Mouse (Mus musculus) liver, postnatal 0 days (tissue): ENCODE measurements around the gene Fcgr2b. TPM values are rescaled to one million over a fixed set of nuclear protein-coding genes. Genes with fewer than 3 reads are reported as not detected.

Experiments
- ATAC-seq: fragments of 200-750 bp; cut with Nextera tagmentation; 2 replicates; pipeline ENCODE4 v1.8.0; 2017; ENCODE audit warnings: mild to moderate bottlenecking, moderate library complexity
- DNase-seq: peaks from one replicate; pipeline ENCODE4 v3.0.0-alpha.2; 2016
- H3K27ac ChIP-seq: fragments of 300-500 bp; sonication (generic); 2 replicates; pipeline ENCODE4 v1.5.1; 2014; ENCODE audit warnings: antibody characterized with exemption, moderate library complexity, mild to moderate bottlenecking, low read depth
- H3K27me3 ChIP-seq: fragments of 300-500 bp; sonication (generic); 2 replicates; pipeline ENCODE4 v1.6.1; 2014; ENCODE audit warnings: low read length, control low read depth, mixed read lengths; ENCODE audit not compliant: insufficient read depth
- H3K36me3 ChIP-seq: fragments of 300-500 bp; sonication (generic); replicated peaks from 2 replicates; pipeline ENCODE4 v1.6.1; 2014; ENCODE audit warnings: mild to moderate bottlenecking, control low read depth, low read length, moderate library complexity, mixed read lengths; ENCODE audit not compliant: insufficient read depth
- H3K4me1 ChIP-seq: fragments of 300-500 bp; sonication (generic); 2 replicates; pipeline ENCODE4 v1.6.1; 2014; ENCODE audit warnings: antibody characterized with exemption, mild to moderate bottlenecking, control low read depth; ENCODE audit not compliant: insufficient read depth
- H3K4me2 ChIP-seq: fragments of 300-500 bp; sonication (generic); 2 replicates; pipeline ENCODE4 v1.6.1; 2014; ENCODE audit warnings: low read depth, mild to moderate bottlenecking, low read length, moderate library complexity, mixed read lengths
- H3K4me3 ChIP-seq: fragments of 300-500 bp; sonication (generic); 2 replicates; pipeline ENCODE4 v1.5.1; 2014; ENCODE audit warnings: low read depth, low read length
- H3K9ac ChIP-seq: fragments of 300-500 bp; sonication (generic); replicated peaks from 2 replicates; pipeline ENCODE4 v1.6.1; 2014; ENCODE audit warnings: mild to moderate bottlenecking, moderate library complexity
- H3K9me3 ChIP-seq: fragments of 300-500 bp; sonication (generic); 2 replicates; pipeline ENCODE4 v1.6.1; 2016; ENCODE audit warnings: mild to moderate bottlenecking, control low read depth, low read length, mixed read lengths
- CTCF ChIP-seq: sonication (generic); IDR thresholded peaks from 2 replicates; pipeline ENCODE4 v1.5.1; 2016; ENCODE audit warnings: antibody characterized with exemption, low read depth
- EP300 ChIP-seq: IDR thresholded peaks from 2 replicates; pipeline ENCODE4 v1.6.1; 2016; ENCODE audit warnings: antibody characterized with exemption, low read depth, mild to moderate bottlenecking
- WGBS: fragments of 180-500 bp; shearing (Covaris S2); extraction: QIAGEN DNeasy Blood & Tissue Kit; methylation state at CpG from one replicate; pipeline ENCODE4 v1.1.7; 2014; ENCODE audit not compliant: insufficient replicate concordance; 5-methylcytosine and 5-hydroxymethylcytosine counted together
- polyA plus RNA-seq: library from polyadenylated mRNA; unstranded; fragments of >200 nt; fragmentation: Nextera tagmentation; extraction: Ambion mirVana; gene quantifications from 2 replicates; pipeline ENCODE4 v1.2.1, GENCODE M21; 2015

The Fcgr2b gene
- polyA plus RNA-seq, 1 experiment from 2014 or later: 18.7 TPM

DNA sequence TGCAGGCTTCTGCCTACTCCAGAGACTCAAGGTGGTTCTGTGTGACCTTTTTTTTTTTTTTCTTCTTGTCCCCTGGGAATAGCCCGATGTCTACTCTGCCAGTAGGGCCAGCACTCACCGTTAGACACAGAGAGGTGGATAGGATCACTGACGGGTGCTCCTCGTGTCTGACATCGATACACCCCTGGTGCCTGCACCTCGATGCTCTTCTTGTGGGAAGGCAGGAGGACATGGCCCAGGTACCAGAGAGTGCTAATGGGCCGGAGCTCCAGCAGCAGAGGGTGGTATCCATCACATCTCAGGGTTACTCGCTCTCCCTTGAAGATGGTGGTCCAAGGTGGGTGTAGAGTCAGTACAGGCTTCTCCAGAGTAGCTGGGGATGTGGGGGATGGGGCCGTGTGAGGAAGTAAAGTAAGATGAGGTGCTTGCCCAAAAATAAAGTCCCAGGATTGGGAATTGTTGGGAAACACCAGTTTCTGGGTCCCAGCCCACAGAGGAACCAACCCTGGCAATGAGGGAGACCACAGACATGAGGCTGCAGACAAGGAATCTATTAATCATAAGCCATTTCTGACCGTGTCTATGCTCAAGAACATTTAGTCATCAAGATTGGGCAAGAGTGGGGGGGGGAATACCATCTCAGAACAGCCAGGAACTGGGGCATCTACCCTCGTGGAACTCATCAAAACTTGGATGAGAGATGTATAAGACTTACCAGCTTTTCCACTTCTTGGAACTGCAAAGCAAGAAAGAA lies 64.3 kb downstream of the Fcgr2b start:
- TF ChIP-seq CTCF: no peak
- TF ChIP-seq EP300: no peak
- Histone ChIP-seq H3K9me3 (no peaks in the 10 kb centered on the region), H3K4me2 (no peak overlapping the region), H3K27ac (no peak overlapping the region), H3K4me3 (no peak overlapping the region), H3K4me1 (peaks cover 10% of the 10 kb centered on the region), H3K9ac (no peak overlapping the region), H3K27me3 (peaks cover 23% of the 10 kb centered on the region), H3K36me3 (no peaks in the 10 kb centered on the region)
- DNase-seq (no peak), ATAC-seq (no peak)
- 66% methylated on average over 11 of the region's 11 CpGs for WGBS

Other genes starting within 250 kb of the Fcgr2b start
- gene Atf6, start 108.8 kb downstream of the Fcgr2b start, polyA plus RNA-seq: 5.0 and 6.0 TPM in 2 replicates
- 0.97 and 1.7 TPM in 2 replicates for gene Gm26620, start 91.5 kb downstream of the Fcgr2b start, polyA plus RNA-seq
- gene Dusp12, start 91.0 kb downstream of the Fcgr2b start, polyA plus RNA-seq: 26.1 and 29.1 TPM in 2 replicates
- gene Fcrlb, start 63.6 kb downstream of the Fcgr2b start, polyA plus RNA-seq: 0.36 and 0.41 TPM in 2 replicates
- 9.0 and 10.4 TPM in 2 replicates for gene Fcrla, start 49.0 kb downstream of the Fcgr2b start, polyA plus RNA-seq
- gene Fcgr4, start 42.4 kb upstream of the Fcgr2b start, polyA plus RNA-seq: 9.4 and 9.7 TPM in 2 replicates
- 40.3 and 41.8 TPM in 2 replicates for gene Fcgr3, start 88.4 kb upstream of the Fcgr2b start, polyA plus RNA-seq
- gene Cfap126, start 137.4 kb upstream of the Fcgr2b start, polyA plus RNA-seq: 0.90 and 1.5 TPM in 2 replicates
- gene Sdhc, start 174.1 kb upstream of the Fcgr2b start, polyA plus RNA-seq: 207 and 212 TPM in 2 replicates
- 0.05 and 0.12 TPM in 2 replicates for gene Mpz, start 174.2 kb upstream of the Fcgr2b start, polyA plus RNA-seq
- 6.7 and 8.2 TPM in 2 replicates for gene Pcp4l1, start 219.7 kb upstream of the Fcgr2b start, polyA plus RNA-seq
- gene Nr1i3, start 237.4 kb upstream of the Fcgr2b start, polyA plus RNA-seq: 49.6 and 53.1 TPM in 2 replicates
- 5.7 and 6.6 TPM in 2 replicates for gene Tomm40l, start 246.0 kb upstream of the Fcgr2b start, polyA plus RNA-seq
- gene Apoa2, start 248.5 kb upstream of the Fcgr2b start, polyA plus RNA-seq: 20,306 and 20,852 TPM in 2 replicates